Mouse (Mus musculus): ENCODE data around the gene Mlx. TPM values are rescaled to one million over a fixed set of nuclear protein-coding genes. Genes with fewer than 3 reads are reported as not detected.
A peak's percentile ranks its signal among the peaks of the same experiment; 100 is the strongest.

Mlx gene
- polyA plus RNA-seq, 1 experiment from 2014 or later: 34.5 TPM

DNA sequence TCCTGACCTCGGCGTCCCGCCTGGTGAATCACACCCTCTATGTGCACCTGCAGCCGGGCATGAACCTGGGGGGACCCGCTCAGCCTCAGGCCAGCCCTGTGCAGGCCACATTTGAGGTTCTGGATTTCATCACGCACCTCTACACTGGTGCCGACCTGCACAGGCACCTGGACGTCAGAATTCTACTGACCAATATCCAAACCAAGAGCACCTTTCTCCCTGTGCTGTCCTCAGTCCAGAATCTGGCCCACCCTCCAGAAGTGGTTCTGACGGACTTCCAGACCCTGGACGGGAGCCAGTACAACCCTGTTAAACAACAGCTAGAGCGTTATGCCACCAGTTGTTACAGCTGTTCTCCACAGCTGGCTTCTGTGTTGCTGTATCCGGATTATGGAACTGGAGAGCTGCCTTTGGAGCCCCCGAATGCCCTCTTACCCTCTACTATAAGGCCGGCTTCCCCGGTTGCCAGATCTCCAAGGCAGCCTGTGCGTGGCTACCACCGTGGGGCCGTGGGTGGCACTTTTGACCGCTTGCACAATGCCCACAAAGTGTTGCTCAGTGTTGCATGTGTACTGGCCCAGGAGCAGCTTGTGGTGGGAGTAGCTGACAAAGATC, 3.9 kb upstream of the Mlx start:
- H3K4me2 ChIP-seq: peak overlapping the region; percentile 93
- H3K27me3 ChIP-seq: peaks cover 30% of the 10 kb centered on the region
- no peak for ATAC-seq (replicated peaks; ENCODE audit: insufficient number of reproducible peaks, insufficient read depth, low FRiP score, low read depth)
- no peaks in the 10 kb centered on the region for H3K9me3 ChIP-seq (replicated peaks)
- 0 out of 2 replicates have a peak, but pooled peaks cover 5% of the 10 kb centered on the region for H3K36me3 ChIP-seq
- 36% methylated on average over 19 of the region's 19 CpGs for WGBS
- peak overlapping the region; percentile 76 for H3K9ac ChIP-seq
- peaks cover 48% of the 10 kb centered on the region for H3K4me1 ChIP-seq (replicated peaks)
- H3K4me3 ChIP-seq: peak overlapping the region; percentile 71
- peak overlapping the region; percentile 90 for H3K27ac ChIP-seq

DNA sequence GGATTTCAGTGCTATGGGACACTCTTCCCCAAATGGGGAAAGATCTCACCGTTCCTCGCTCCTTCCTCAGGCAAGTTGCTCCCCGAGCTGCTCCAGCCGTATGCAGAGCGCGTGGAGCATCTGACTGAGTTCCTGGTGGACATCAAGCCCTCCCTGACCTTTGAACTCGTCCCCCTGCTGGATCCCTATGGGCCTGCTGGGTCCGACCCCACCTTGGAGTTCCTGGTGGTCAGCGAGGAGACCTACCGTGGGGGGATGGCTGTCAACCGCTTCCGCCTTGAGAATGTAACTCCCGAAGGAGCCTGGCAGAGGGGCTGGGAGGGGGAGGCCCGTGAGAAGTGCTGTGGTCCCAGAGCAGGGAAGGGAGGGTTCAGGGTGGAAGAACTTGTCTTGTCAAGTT, 2.8 kb upstream of the Mlx start:
- no peak overlapping the region for H3K27ac ChIP-seq
- H3K4me3 ChIP-seq: no peak overlapping the region
- no peak overlapping the region for H3K9ac ChIP-seq
- 83% methylated on average over 14 of the region's 14 CpGs for WGBS
- H3K36me3 ChIP-seq: peaks cover 7% of the 10 kb centered on the region
- no peaks in the 10 kb centered on the region for H3K9me3 ChIP-seq (replicated peaks)
- no peak overlapping the region for H3K4me2 ChIP-seq
- peaks cover 20% of the 10 kb centered on the region for H3K27me3 ChIP-seq
- H3K4me1 ChIP-seq (replicated peaks): peaks cover 51% of the 10 kb centered on the region
- ATAC-seq (replicated peaks; ENCODE audit: insufficient number of reproducible peaks, insufficient read depth, low FRiP score, low read depth): no peak

DNA sequence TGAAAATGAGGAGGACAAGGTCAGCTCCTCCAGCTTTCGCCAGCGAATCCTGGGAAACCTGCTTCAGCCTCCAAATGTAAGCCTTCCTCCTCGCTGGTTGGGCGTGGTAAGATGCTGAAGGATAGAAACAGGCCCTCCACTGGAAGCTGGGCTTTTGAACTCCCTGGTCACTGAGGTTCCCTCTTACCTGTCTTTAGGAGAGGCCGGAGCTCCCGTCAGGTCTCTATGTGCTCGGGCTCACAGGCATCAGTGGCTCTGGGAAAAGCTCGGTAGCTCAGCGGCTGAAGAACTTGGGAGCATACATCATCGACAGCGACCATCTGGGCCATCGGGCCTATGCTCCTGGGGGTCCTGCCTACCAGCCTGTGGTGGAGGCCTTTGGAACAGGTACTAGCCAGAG, 2.3 kb upstream of the Mlx start:
- no peak overlapping the region for H3K4me3 ChIP-seq
- H3K27me3 ChIP-seq: peaks cover 14% of the 10 kb centered on the region
- H3K27ac ChIP-seq: no peak overlapping the region
- no peak overlapping the region for H3K9ac ChIP-seq
- no peak overlapping the region for H3K4me2 ChIP-seq
- no peak for ATAC-seq (replicated peaks; ENCODE audit: insufficient number of reproducible peaks, insufficient read depth, low FRiP score, low read depth)
- no peaks in the 10 kb centered on the region for H3K9me3 ChIP-seq (replicated peaks)
- H3K36me3 ChIP-seq: peaks cover 13% of the 10 kb centered on the region
- 91% methylated on average over 12 of the region's 12 CpGs for WGBS
- H3K4me1 ChIP-seq (replicated peaks): peaks cover 47% of the 10 kb centered on the region

DNA sequence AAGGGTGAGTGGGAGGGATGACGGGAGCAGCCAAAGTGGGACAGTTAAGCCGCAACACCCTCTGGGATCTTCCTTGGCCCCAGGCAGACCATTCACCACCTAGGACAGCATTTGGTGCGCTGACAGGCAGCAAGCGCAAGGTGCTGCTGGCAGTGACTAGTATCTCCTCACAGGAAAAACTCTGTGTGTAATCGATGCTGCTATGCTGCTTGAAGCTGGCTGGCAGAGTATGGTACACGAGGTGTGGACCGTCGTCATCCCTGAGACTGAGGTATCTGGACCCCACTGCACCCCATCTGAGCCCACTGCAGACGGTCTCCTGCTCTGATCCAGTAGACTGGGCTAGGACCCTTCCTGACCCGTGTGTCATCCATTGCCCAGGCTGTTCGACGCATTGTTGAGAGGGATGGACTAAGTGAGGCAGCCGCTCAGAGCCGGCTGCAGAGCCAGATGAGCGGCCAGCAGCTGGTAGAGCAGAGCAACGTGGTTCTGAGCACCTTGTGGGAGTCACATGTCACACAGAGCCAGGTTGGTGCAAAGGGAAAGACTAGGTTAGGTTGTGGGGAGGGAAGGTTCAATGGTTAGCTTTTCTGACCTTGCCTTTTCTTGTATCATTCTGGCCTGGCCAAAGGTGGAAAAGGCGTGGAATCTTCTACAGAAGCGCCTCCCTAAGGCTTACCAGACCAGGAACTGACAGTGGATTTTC, 1.3 kb upstream of the Mlx start:
- Histone ChIP-seq H3K4me3 (no peak overlapping the region), H3K4me2 (peak overlapping the region; percentile 87; the same call in 1 of the 2 replicates), H3K27me3 (peaks cover 4% of the 10 kb centered on the region), H3K4me1 (replicated peaks) (peaks cover 45% of the 10 kb centered on the region), H3K27ac (peak overlapping the region; percentile 88; the same call in 1 of the 2 replicates), H3K36me3 (peaks cover 22% of the 10 kb centered on the region), H3K9me3 (replicated peaks) (no peaks in the 10 kb centered on the region), H3K9ac (peak overlapping the region; percentile 36; the same call in 1 of the 2 replicates)
- WGBS: 89% methylated on average over 18 of the region's 18 CpGs
- no peak for ATAC-seq (replicated peaks; ENCODE audit: insufficient number of reproducible peaks, insufficient read depth, low FRiP score, low read depth)

DNA sequence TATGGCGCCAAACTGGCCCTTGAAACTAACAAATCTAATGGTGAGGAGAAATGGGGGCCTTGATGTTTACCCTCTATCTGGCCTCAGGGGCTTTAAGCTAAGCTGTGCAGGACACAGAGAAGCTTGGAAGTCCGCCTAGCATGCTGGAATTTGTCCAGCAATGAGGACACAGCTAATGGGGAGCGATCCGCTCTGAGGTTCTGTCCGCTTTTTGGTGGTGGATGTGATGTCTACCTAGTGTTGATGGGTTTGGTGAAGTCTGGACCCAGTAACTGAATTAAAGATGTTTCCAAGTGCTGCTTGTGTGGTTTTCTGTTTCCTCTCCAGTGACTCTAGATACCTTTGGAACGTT, 778 bp upstream of the Mlx start:
- H3K4me2 ChIP-seq: peak overlapping the region; percentile 87
- peaks cover 45% of the 10 kb centered on the region for H3K4me1 ChIP-seq (replicated peaks)
- peak overlapping the region; percentile 85 for H3K4me3 ChIP-seq
- H3K36me3 ChIP-seq: peaks cover 27% of the 10 kb centered on the region
- H3K27me3 ChIP-seq: no peaks in the 10 kb centered on the region
- ATAC-seq (replicated peaks; ENCODE audit: insufficient number of reproducible peaks, insufficient read depth, low FRiP score, low read depth): no peak
- H3K9ac ChIP-seq: peak overlapping the region; percentile 36
- H3K27ac ChIP-seq: peak overlapping the region; percentile 88
- 78% methylated on average over 6 of the region's 6 CpGs for WGBS
- H3K9me3 ChIP-seq (replicated peaks): no peaks in the 10 kb centered on the region

DNA sequence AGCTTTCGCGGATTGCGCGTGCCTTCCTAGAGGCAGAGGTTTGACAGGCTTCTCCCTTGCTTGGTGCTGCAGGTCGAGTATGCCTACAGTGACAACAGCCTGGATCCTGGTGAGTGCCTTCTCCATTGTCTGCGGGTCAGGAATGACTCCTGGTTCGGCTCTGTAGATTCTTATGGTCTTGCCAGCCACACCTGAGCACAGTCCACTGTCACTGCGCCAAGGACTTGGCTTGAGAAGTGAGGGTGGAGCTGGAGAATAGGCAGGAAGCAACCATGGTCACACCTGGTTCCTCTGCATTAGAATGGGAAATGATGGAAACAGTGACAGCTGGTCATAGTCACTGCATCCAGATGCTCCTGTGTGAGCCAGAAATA, 592 bp downstream of the Mlx start:
- no peaks in the 10 kb centered on the region for H3K27me3 ChIP-seq
- H3K9me3 ChIP-seq (replicated peaks): no peaks in the 10 kb centered on the region
- 11% methylated on average over 8 of the region's 8 CpGs for WGBS
- H3K4me3 ChIP-seq: peak overlapping the region; percentile 85
- peak overlapping the region; percentile 88 for H3K27ac ChIP-seq
- ATAC-seq (replicated peaks; ENCODE audit: insufficient number of reproducible peaks, insufficient read depth, low FRiP score, low read depth): no peak
- peaks cover 37% of the 10 kb centered on the region for H3K4me1 ChIP-seq (replicated peaks)
- H3K9ac ChIP-seq: peak overlapping the region; percentile 81
- peaks cover 41% of the 10 kb centered on the region for H3K36me3 ChIP-seq
- peak overlapping the region; percentile 87 for H3K4me2 ChIP-seq

DNA sequence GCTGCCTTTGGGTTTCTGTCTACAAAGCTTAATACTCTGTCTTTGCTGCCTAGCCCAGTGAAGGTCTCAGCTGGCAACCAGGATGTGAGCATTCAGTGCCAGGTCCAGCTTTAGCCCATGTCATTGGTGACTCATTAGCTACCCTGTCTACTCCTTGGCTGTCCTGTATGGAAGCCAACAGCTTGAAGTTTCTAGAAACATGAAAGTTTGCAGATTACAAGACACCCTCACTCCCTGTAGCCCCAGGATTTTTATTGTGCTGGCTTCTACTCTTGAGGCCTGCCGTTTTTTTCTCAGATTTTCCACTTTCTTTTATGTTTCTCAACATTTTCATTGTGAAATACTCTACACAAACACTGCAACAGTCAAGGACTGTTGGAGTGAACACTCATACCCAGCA, 2.9 kb downstream of the Mlx start:
- H3K9me3 ChIP-seq (replicated peaks): no peaks in the 10 kb centered on the region
- ATAC-seq (replicated peaks; ENCODE audit: insufficient number of reproducible peaks, insufficient read depth, low FRiP score, low read depth): no peak

DNA sequence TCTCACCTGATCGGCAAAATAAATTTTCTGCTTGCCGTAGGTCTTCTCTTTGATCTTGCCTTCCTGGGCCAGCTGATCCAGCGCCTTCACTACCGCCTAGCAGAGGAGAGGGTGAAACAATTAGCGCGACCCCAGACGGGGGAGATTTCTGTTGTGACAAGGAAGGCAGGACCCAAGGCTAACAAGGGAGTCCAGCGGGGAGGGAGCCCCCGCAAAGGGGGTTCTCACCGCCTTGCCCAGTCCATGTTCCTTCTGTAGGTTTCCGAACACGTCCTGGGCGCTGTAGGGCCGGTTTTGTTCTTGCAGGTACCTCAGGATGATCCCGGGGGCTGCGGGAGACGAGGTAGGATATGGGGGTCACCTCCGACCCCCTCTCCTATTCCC, 7.8 kb downstream of the Mlx start:
- Histone ChIP-seq H3K9ac (peak overlapping the region; percentile 79), H3K9me3 (replicated peaks) (no peaks in the 10 kb centered on the region), H3K4me3 (peak overlapping the region; percentile 77), H3K4me1 (replicated peaks) (peaks cover 14% of the 10 kb centered on the region), H3K27me3 (no peaks in the 10 kb centered on the region), H3K27ac (peak overlapping the region; percentile 99), H3K4me2 (peak overlapping the region; percentile 90), H3K36me3 (peaks cover 62% of the 10 kb centered on the region)
- ATAC-seq (replicated peaks; ENCODE audit: insufficient number of reproducible peaks, insufficient read depth, low FRiP score, low read depth): no peak; the same call in 1 of the 2 replicates
- under 1% methylated on average over 18 of the region's 18 CpGs for WGBS

More for the DNA sequence above, 2.9 kb downstream of the Mlx start:
- peaks cover 35% of the 10 kb centered on the region for H3K4me1 ChIP-seq (replicated peaks)
- WGBS: 93% methylated on average over 1 of the region's 1 CpGs
- H3K4me3 ChIP-seq: no peak overlapping the region
- no peak overlapping the region for H3K9ac ChIP-seq
- peaks cover 45% of the 10 kb centered on the region for H3K36me3 ChIP-seq
- H3K4me2 ChIP-seq: no peak overlapping the region
- H3K27me3 ChIP-seq: no peaks in the 10 kb centered on the region
- H3K27ac ChIP-seq: no peak overlapping the region

DNA sequence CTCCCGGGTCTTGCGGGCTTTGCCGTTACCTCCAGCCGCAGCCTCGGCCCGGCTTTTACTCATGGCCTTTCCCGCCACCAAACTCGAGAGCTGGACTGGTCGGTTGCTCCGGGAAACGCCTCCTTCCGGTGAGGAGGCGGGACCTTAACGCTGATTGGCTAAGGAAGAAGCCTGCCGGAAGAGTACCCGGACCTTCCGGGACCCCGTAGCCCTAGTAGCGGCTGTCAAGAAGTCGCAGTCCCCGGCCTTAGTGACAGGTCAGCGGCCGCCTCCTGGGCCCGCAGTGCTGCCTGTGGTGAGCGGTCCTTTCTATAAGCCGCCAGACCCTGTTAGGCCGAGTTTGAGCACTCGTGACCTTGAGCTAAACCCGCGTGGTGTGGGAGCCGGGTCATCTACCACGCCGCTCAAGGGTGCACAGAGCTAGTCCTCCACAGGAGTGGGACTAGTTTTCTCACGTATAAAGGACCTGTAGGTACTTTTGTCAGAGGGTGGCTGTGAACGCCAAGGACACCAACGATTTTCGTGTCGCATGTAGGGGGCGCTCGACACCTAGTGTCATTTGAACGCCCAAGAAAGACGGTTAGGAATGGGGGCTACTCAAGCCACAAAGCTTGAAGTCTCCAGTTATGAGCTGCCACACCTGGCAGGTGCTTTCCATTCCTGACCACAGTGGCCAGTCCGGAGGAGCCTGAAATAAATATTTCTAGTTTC, 8.4 kb downstream of the Mlx start, which contains the start of gene Psmc3ip:
TSS of gene Psmc3ip (minus strand) at position 123 of the 711 bp plus-strand sequence.
- H3K9me3 ChIP-seq (replicated peaks): no peaks in the 10 kb centered on the region
- H3K27me3 ChIP-seq: no peaks in the 10 kb centered on the region
- H3K9ac ChIP-seq: peak within 1 kb of the TSS; percentile 79
- H3K4me2 ChIP-seq: peak within 1 kb of the TSS; percentile 90
- ATAC-seq (replicated peaks; ENCODE audit: insufficient number of reproducible peaks, insufficient read depth, low FRiP score, low read depth): peak; percentile 95
- peak within 1 kb of the TSS; percentile 77 for H3K4me3 ChIP-seq
- H3K27ac ChIP-seq: peak within 1 kb of the TSS; percentile 99
- under 1% methylated on average over 43 of the region's 43 CpGs for WGBS
- H3K4me1 ChIP-seq (replicated peaks): peaks cover 14% of the 10 kb centered on the region
- H3K36me3 ChIP-seq: peaks cover 62% of the 10 kb centered on the region

DNA sequence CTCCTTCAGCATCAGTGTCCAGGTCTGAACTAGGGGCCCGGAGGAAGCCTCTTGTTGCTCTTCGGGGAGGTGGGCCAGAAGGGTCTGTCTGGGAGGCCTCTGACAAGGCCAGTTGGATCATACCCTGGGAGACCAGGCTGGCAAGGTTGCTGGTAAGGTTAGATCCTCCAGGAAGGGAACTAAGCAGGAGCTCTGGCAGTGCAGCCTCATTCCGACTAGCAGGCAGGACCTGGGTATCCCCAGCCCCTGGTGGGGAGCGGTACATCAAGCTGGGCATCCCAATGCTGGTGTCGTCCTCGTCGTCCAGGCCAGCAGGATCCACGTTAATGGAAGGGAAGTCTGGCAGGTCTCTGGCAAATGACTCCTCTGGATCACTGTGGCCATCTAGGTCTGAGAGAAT, 11.2 kb downstream of the Mlx start:
- WGBS: 92% methylated on average over 8 of the region's 8 CpGs
- Histone ChIP-seq H3K27me3 (no peaks in the 10 kb centered on the region), H3K36me3 (peaks cover 57% of the 10 kb centered on the region), H3K27ac (no peak overlapping the region), H3K9me3 (replicated peaks) (no peaks in the 10 kb centered on the region), H3K9ac (no peak overlapping the region), H3K4me1 (replicated peaks) (peaks cover 14% of the 10 kb centered on the region), H3K4me3 (no peak overlapping the region), H3K4me2 (no peak overlapping the region)
- no peak for ATAC-seq (replicated peaks; ENCODE audit: insufficient number of reproducible peaks, insufficient read depth, low FRiP score, low read depth)

DNA sequence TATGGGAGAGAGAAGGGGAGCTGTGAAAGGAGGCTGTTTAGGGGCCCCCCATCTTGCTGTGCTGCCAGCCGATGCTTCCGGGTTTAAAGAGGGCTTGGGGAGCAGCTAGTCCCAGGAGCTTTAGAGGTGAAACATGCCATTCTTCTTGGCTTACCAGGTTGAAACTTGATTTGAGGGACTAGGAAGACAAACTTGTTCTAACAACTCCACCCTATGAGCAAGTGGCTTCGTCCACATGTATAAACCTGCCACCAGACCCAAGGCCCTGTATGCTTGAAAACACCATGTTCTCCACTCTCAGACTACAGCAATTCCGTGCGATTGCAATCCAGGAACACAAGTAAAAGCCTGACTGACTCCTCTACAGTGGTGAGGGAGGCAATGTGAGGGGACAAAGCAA, 15.9 kb downstream of the Mlx start:
- no peaks in the 10 kb centered on the region for H3K27me3 ChIP-seq
- WGBS: 90% methylated on average over 5 of the region's 5 CpGs
- no peak overlapping the region for H3K4me3 ChIP-seq
- ATAC-seq (replicated peaks; ENCODE audit: insufficient number of reproducible peaks, insufficient read depth, low FRiP score, low read depth): no peak
- H3K9me3 ChIP-seq (replicated peaks): no peaks in the 10 kb centered on the region
- H3K4me2 ChIP-seq: no peak overlapping the region
- no peak overlapping the region for H3K9ac ChIP-seq
- H3K36me3 ChIP-seq: peaks cover 58% of the 10 kb centered on the region
- no peaks in the 10 kb centered on the region for H3K4me1 ChIP-seq (replicated peaks)
- 0 out of 2 replicates have a peak overlapping the region, but pooled peaks have one; percentile 5 for H3K27ac ChIP-seq

All from heart, embryonic 15.5 days (tissue).